Mouse (Mus musculus) spleen, postnatal 10 days (tissue): ENCODE data around the gene Slc44a1.
A peak's percentile ranks its signal among the peaks of the same experiment; 100 is the strongest.

ENCODE experiments used
- DNase-seq, 2 experiments: peaks; one replicate each; pipeline ENCODE4 v3.0.0; 2021 to 2022; ENCODE audit warnings: low spot score in 2 of 2

Gene Slc44a1

DNA sequence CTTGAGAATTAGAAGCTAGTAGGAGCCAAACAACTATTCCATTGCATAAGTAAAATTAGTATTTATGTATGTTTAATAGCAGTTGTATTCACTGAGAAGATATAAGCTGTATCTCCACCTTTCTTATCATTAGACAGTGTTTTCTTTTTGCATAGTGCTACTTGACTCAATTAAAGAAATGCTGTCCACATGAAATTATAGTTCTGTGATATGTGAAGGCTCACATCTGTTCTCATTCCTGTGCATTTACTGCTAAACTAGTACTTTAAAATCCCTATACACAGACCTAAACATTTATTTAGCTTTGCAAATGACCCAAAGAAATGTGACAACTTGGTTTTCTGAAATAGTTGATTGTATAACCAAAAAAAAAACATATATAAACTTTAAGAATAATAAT, 96.9 kb downstream of the Slc44a1 start:
- no peak for DNase-seq

DNA sequence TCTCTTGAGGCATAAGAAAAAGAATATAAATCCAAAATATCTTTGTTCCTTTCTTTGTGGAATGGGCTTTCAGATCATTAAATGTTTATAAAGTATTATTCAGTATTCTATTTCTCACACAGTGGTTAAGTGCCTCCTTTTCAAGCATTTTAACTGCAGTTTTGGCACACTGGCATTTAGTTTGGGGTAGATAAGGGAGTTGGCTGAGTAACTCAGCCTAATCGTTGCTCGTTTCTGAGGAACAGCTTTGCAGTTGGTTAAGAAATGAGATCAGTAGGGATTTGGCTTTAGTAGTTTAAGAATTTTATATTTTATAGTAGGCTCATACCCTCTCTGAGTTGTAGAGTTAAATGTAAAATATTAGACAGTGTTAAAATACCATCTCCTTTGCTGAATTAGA, 97.3 kb downstream of the Slc44a1 start:
- no peak for DNase-seq

DNA sequence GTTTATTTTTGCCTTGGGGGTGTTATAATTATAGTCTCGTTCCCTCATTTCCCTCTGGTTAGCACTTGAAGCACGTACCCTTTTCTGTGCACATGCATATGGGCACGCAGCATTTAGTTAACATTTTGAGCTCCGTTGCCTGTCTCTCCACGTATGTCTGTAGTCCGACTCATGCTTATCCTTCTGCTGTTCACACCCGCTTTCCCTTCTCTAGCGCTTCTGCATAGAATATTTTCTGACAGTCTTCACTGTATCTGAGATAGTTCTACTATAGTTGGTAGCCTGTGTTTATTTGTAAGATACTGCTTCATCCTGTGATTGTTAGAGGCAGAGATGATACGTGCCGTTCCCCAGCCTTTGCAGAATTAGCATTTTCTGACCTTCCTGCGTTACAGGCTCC, 98.4 kb downstream of the Slc44a1 start:
- no peak for DNase-seq

DNA sequence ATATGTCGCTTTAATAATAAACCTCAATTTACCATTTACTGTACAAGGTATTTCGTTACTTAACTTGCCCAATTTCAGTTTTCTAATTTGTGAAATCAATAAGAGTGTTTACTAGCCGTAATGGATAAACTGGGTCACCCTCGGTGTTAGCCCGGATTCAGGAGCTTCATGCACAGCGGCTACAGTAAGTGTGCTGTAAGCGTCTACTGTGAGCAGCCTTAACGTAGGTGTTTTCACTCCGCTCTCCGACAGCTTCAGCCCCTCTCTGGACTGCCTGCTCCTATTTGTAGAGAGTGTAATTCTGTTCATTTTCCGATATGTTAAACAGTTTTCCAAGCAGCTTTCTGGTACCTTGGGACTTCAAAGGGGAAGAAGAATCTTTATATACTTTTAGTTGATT, 99.7 kb downstream of the Slc44a1 start:
- DNase-seq, result no peak

DNA sequence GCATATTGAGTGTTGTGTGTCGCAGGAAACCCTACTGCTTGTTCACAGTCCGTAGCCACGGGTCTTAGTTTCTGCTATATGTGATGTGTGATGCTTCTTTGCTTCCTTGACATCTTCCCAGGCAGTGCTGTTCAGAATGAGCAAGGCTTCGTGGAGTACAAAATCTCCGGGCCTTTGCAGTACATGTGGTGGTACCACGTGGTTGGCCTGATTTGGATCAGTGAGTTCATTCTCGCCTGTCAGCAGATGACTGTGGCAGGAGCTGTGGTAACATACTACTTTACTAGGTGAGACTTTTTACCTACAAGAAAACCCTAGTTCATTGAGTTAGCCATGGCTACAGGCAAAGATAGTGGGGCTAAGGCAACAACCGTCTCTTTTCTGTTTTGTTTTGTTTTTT, 103.2 kb downstream of the Slc44a1 start:
- DNase-seq, result no peak

DNA sequence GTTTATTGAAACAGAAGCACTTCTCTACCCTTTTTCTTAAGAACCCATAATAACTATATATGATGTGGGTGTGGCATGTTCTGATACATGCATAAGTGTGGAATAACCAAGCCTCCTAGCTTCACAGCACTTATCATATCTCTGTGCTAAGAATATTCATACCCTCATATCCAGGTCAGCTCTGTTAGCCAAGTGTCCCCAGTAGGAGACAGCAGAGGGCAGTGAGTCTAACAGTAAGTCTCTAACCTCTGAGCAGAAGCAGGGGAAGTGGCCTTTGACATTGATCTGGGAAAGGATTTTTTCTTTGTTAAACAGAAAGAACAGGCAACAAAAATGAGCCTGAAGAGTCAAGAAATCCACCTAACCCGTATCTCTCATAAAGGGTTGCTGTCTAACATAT, 104.7 kb downstream of the Slc44a1 start:
- DNase-seq, result no peak

DNA sequence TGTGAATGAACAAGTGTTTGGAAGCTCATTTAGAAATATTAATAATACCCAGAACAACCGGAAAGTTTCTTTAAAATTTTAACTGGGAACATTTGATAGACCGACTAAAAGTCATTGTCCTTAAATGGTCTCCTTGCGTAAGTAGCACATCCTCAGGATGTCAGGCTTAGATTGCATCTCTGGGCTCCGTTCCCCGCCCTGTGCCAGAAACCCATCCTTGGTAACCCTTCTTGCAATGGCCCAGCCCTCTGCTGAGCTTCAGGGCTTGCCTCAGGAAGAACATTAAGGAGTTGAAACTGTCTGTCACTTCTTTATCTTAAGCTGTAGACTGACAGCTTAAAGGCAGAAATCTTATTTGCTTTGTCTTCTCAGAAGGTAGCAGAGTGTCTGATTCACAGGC, 107.2 kb downstream of the Slc44a1 start:
- DNase-seq, result no peak

DNA sequence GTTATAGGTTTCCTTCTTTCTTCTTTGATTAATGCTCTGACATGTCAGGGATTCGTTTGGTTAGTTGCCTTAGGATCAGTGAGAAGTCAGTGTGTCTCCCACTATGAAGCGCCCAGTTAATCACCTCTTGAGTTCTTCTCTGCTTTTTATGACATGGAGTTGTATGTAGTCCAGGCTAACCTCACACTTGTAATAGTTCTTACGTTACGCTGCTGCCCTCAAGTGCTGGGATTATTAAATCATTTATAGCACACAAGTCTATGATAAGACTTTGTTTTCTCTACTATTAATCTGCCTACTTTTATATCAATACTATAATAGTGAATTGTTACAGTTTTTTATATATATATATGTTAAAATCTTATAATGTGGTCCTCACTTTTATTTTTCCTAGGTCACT, 109.2 kb downstream of the Slc44a1 start:
- no peak for DNase-seq

DNA sequence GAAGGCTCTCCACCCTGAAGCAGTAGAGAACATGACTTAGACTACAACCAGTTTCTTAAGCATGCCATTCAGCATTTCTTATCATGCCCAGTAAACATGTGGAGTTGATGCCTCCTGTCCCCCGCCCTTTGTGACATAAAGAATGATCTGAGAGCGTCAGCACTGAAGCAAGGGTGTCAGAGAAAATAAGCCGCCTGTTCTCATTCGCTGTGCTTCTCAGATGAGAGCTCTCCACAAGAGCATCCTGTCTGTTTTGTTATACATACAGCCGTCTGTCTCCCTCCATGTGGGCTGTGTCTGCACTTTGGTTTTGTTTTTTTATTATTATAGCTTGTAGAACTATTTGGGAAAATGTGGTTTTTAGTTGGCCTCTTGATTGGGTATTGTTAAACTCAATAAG, 124.4 kb downstream of the Slc44a1 start:
- no peak for DNase-seq

DNA sequence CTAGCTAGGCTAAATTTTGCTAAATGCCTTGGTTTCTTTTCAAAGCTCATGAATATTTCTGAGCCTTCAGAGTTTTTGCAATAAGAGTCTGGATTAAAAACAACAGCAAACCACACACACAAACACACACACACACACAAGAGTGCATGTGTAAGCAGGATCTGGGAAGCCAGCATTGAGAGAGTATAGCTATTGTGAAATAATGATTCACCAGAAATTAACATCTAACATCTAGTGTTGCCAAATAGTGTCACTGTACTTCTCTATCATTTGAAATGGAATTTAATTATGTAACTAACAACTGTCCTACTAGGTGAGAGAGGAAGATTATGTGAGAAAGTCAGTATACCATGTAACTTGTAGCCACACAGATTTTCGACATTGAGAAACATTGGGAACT, 126.9 kb downstream of the Slc44a1 start:
- DNase-seq, result no peak

DNA sequence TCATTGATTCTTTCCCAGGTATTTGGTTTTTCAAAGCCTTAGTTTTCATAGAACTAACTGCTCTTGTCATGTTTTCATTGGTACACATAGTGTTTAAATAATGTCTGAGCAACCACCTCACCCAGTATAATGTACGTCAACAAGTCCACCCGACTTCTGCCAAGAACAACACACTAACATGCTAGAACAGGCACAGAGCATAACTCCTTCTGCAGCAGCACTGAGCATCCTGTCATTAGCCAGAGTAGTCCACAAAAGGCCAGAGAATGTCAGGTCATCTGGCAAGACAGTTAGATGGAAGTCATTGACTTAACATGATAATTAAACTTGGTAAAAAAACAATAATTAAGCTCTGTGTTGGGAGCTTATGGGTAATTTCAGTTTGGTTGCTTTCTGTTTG, 135.3 kb downstream of the Slc44a1 start:
- DNase-seq, result no peak

DNA sequence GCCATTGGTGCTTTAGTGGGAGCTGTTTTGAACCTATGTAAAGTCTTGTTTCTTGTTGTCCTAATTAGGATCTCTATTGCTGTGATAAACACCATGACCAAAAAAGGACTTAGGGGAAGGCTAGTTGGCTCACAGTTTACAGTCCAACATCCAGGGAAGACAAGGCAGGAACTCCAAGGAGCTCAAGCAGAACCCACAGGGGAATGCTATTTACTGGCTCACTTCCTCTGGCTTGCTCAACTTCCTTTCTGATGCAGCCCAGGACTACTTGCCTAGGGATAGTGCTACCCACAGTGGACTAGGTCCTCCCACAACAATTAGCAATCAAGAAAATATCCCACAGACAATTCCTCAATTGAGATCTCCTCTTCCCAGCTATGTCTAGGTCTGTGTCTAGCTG, 147.5 kb downstream of the Slc44a1 start:
- DNase-seq, result no peak

DNA sequence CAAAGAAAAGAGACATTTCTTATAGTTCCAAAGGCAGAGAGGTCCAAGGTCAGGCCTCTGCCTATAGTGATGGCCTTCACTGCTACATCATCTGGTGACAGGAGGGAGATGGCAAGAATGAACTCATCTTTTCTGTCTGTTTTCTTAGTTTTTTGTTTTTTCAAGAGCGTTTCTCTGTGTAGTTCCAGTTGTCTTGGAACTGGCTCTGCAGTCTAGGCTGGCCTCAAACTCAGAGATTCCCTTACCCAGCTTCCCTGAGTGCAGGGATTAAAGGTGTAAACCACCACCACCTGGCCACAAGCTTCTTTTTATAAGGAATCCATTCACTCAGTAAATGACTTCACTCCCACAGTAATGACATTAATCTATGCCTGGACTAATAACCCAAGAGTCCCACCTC, 148.7 kb downstream of the Slc44a1 start:
- no peak for DNase-seq

DNA sequence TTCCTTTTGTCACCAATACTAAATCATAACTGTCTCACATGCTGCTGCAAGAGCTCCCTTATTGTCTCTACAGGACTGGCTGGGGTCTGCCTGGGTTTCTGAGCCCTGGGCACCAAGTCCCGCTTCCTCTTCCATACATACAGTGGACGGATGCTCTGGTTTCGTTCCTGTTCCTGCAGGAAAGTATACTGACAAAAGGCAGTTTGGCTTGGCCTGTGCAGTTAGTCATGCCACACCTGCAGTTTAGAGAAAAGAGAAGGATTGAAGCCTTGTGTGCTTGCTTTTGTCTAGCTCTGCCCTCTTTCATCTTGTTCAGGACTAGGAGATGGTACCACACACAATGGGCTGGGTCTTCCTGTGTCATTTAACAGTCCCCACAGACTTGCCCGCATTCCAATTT, 149.3 kb downstream of the Slc44a1 start:
- no peak for DNase-seq

DNA sequence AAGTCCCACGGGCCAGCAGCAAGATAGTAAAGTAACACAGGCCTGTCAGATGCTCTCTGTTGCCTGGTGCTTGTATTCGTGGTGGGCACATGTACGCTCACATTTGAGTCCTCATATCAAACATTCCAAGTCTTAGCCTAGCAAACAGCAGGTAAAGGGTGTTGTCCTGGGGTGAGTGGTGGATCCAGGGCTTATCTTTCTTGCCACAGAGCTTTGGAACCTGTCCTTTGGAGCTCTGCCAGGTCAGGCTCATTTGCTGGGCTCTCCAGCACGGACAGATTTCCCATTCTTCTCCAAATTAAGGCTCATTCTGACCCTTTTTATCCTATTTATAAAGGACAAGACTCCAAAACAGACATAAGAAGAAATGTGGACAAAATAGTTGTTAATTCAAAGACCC, 149.9 kb downstream of the Slc44a1 start:
- DNase-seq, result no peak

DNA sequence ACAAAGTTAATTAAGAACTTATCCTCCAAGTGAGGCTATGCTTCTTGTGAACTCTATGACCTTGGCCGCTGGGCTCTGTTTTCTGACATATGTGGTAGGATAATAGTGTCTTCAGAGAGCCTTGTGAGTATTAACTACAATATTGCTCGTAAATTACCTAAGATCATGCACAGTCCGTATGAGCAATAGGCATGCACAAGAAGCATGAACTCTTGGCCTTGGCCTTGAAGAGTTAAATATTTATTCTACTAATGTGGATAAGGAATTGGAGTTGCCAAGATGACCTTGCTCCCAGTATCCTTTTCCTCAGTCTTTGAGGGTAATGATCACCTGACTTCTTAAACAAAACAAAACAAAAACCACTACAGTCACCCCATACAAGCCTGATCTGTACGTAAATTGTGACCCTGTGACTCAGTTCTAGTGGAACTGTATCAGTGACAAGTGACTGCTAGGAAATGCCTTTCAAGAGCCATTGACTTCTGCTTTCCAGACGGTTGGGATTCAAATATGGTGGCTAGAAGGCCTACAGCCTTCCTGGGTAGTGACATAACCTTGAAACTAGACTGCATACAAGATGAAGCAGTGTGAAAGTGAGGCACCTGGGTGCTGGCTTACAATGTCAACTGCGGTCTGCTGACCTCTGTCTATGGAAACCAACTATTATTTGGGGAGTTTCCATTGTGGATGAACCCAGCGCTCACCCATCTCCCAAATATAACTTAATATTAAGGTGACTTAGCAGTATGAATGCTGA, 150.7 kb downstream of the Slc44a1 start:
- no peak for DNase-seq

DNA sequence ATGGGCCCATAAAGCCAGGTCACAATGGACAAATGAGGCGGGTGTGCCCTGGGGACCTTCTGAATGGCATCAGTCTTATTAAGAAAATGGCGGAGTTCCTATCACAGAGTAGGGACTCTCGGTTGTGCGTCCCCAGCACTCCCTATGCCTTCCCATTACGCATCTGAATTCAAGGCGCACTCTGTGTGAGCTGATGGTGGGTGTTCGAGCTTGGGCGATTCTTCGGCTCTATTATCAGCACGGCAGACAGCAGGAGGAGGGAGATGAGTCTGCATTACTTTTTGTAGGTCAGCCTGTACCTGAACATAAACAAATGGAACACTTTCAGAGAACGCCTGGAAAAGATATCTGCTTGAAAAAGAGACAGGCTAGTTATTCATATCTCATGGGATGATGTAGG, 151.3 kb downstream of the Slc44a1 start:
- DNase-seq, result no peak

DNA sequence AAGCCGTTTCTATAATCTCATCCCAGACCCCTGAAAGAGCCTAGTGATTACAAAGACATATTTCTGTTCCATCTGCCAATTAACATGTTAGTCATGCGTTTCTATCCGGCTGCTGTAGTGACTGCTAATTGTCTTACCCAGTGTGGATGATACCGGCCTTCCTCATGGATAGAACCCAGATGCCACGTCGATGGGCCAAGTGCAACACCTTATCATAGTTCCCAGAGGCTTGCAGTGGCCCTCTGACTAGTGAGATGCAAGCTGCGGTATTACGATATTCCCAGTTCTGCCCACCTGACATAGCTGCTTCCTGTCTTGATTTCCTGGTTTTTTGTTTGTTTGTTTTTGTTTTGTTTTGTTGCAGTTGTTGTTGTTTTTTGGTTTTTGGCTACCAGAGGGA, 151.7 kb downstream of the Slc44a1 start:
- DNase-seq, result no peak

DNA sequence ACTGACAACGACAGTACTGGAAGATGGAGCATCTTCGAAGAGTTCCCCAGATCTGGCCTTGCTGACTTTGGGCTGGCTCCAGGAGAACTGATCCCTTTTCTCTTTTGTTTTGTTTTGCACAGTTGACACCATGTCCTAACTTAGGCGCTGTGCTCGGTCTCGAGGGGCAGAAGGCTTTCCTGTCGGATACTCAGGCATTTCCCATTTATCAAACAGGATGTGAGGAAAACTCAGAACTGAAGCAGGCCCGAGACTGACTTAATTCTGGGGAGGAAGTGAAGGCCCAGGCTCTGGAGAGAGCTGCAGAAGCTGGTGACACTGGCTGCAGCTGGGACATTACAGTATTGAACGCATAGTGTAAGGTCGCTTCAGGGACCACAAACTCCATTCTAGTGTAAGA, 152.2 kb downstream of the Slc44a1 start:
- DNase-seq, result no peak

DNA sequence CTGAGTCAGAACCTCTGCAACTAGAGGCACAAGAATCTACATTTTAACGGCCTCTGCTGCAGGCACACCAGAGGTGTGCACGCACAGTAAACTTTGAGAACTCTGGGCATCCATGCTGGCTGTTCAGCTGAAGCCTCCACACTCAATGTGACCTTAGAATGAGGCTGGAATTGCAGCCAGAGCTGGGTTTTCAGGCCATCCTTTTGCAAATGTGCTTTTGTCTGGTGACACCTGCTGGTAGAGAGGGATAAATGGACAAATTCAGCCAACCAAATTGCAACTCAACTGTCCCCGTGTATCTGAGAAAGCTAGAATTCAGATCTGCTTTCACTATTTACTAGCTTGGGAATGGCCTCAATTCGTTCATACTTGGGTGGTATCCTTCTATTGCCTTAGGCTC, 154.0 kb downstream of the Slc44a1 start:
- DNase-seq, result peak in 1 of 2 experiments; percentile 22

DNA sequence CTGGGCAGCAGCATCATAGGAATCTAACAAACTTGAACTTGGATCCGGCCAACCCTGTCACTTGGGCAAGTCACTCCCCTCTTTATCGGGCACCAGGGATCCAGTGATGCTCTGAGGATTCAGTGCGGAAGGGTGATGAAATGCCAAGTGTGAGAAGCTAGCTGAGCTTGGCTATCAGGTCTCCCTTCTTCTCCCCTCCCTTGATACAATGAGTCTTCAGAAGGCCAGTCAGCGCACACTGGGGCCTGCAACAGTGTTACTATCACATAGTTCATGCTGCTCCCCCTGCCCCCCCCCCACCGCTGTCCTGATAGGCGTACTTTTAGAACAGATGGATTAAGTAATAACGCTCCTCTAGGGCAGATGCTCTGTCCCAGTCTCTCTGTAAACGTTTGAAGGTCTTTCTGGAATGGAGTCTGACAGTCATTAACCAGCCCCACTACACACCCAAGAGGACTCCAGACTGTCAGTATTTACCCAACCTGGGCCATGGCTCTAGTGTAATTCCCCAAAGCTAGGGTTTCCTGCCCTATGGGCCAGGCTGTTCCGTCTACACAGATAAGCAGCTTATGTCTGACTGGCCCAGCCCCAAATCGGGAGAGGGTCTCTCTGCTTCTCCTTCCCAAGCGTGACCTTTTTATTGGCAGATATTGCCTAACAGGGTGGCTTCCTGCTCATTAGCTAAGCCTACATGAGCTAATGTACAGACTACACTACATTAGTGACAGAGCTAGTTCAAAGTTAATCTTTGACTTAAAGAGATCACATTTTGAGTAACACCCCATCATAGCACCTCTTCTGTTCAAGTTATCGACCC, 155.2 kb downstream of the Slc44a1 start:
- no peak for DNase-seq

DNA sequence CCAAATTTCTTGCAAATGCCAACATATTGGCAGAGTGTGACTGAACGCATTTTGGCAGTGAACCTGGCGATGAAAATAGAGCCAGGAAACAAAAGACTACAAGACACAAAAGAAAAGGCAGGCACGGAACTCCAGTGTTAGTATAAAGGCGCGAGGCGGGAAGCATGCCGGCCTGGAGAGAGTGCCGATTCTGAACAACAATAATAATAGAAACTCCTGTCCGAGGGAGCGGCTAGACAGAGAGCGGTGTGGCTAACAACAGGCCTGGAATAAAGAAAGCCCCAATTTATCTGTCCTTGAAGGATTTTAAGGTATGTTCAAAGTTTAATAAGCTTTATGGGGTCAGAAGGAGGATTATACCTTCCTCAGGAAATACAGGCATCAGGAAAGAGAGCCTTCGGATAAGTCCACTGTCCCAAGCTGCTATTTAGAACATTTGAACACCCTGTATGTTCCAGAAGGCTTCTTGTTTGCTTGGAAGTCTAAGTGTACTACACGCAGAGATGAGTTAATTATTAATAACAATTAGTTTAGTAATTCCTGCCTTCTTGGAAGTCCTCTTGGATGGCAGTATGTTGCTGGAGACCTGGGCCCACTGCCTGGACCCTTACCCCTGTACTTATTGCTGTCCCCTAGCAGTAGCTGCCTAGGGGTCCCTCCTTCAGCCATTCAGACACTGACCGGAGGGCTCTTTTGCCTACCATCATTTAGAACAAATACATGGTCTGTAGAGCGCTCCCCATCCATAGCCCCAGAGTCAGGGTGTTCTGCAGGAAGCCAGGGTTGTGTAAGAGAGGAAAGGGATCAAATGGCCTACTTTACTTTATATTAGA, 156.1 kb downstream of the Slc44a1 start:
- no peak for DNase-seq

DNA sequence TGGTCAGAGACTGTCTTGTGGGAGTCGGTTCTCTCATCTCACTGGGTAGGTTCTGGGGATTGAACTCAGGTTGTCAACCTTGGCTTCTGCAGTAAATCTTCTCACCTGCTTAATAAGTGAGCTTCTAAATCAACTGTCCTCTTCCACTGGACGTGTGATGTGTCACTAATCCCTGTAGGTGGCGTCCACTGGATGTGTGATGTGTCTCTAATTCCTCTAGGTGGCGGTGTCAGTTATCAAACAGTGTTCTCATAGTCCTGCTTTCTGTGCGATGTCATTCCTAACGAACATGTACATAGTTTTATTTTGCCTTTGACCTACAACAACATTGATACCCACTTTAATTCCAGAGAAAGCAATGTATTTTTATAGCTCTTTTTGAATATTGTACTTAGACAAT, 160.2 kb downstream of the Slc44a1 start:
- DNase-seq, result no peak
